Mouse (Mus musculus) right cerebral cortex, postnatal 25 days (tissue): Measurements from ENCODE around the gene Igf1r.

ENCODE experiments used
- DNase-seq: peaks from one replicate; pipeline ENCODE4 v3.0.0; 2022

Gene Igf1r

DNA sequence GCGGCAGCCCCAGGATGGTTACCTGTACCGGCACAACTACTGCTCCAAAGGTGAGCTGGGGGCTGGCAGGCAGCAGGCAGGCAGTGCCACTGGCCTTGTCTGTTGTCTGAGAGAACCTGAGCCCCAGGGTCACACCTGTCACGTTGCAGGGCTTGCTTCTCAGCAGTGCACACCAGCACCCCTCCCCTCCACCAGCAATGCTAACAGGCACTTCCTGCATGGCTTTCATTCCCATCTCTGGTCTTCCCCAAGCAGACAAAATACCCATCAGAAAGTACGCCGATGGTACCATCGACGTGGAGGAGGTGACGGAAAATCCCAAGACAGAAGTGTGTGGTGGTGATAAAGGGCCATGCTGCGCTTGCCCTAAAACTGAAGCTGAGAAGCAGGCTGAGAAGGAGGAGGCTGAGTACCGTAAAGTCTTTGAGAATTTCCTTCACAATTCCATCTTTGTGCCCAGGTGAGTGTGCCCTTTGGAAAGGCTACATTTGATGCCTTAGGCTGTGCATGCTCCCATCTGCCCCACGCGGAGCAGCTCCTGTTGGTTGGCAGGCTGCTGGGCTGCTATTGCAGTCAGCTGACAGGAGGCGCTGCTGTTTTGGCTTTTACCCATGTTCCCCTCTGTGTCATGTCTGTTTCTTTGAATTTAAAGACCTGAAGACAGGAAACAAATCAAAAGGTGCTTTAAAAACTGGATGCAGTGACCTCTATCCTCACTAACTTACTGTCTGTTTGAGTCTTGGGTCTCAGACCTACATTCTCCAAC, 237.2 kb downstream of the Igf1r start:
- no peak for DNase-seq

DNA sequence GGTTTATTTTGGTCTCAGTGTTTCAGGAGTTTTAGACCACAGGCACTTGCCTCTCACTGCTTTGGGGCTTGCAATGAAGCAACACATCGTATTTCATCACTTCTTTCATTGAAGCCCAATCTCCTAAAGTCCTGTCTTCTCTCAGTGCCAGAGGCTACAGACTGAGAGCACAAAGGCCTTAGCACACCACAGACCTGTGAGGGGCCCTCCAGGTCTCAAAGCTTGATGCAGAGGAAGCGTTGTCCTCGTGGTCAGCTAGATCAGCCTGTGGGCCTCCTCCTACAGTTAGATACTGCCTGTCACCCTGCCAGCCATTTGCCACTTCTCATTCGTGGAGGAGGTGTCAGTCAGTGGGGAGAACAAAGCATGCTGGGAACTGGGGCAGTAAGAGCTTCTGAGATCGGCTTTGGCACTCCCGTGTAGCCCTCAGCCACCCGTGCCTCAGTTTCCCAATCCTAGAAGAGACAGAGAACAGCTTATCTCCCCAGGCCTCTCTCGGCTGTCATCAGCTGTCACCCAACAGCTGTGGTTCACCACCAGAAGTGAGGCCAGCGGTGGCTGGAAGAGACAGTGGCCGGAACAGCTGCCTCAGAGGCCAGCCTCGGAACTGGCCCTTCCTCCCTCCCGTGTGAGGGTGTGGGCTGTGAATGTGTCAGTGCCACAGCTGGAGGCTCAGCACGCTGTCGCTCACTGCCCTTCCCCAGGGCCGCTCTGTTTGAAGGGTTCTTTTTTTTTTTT, 241.5 kb downstream of the Igf1r start:
- DNase-seq: no peak

DNA sequence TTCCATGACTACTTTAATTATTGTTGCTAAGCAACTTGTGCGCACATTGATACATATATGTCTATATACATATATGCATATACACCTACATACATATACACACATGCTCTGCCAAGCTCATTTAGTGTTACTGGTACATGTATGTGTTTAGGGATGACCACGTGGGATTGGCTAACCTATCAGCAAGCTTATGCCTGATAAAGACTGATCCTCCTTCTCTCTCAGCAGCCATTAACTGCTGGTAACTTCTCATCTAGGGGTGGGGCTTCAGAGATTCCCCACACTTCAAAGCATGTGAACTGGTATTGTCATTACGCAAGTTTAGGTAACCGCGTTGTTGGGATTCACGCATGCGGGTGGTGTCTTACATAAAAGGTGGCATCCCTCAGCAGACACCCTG, 247.0 kb downstream of the Igf1r start:
- DNase-seq: no peak

DNA sequence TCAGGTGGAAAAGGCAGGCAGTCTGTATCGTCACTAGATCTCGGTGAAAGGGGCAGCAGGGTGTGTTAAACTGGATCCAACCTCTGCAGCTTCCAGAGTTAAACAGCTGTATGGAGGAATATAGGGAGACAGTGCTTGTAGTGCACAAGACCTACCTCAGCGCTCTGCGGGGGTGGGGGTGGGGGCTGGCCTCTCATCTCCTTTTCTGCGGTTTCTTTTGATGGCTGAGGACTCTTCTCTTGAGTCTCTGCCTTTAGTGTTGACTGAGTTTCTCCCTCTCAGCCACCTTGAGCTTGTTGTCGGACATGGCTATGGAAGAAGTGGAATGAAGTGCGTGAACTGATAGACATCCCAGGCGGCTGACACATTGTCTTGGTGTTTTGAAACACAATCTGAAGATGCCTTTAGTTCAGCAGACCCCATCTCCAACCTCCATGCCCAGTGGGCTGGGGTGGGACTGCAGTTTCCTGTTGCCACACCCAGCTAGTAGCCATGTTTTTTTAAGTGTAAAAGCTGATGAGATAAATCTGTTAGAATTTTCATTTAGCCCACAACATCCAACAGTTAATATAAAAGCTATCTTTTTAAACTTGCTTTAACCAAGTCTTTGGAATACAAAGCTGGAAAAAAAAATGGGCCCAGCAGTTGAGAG, 253.3 kb downstream of the Igf1r start:
- DNase-seq: no peak

DNA sequence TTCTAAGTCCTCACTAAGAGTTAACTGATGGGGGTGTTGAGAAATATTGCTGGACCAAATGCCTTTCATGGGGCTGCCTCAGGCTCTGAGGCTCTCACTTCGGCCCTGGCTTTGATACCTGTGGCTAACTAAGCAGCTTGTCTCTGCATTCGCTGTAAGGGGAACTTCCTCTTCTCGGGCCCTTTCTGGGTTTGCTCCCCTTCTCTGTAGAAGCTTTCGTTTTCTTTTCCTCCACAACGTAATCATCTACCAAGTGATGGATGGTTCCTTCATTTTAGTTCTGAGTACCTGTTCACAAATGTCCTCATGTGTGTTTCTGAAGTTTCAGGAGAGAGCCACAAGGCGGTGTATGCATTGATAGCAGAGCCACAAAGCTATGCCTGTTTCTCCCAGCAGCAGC, 256.4 kb downstream of the Igf1r start:
- no peak for DNase-seq

DNA sequence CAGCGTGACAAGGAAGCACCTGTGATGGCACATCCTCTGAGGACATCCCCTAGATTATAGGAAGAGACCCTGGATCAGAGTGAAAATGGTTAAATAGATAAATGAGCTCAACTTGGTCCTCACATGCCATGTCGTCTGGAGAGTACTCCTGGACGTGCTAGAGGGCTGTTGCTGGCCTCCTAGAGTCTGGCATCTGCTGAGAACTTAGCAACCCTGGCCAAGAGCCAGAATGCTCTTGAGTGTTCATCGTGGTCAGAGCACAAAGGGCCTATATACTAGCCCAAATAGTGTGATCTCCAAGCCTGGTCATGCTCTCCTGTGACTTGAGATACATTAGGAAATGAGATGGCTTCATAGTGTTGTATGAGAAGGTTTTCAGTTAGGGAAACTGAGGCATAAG, 257.8 kb downstream of the Igf1r start:
- DNase-seq: no peak

DNA sequence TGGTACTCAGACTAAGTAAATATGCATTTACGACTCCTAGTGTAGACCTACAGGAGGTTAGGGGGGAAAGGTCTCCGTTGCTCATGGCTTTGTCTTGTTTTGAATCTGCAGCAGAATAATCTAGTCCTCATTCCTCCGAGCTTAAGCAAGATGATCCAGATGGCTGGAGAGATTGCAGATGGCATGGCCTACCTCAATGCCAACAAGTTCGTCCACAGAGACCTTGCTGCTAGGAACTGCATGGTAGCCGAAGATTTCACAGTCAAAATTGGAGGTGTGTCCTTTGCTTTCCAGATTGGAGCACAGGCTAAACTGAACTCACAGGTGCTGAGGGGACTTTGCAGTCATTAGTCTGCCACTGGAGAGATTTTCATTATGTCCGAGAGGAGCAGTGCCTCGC, 259.3 kb downstream of the Igf1r start:
- DNase-seq: no peak

DNA sequence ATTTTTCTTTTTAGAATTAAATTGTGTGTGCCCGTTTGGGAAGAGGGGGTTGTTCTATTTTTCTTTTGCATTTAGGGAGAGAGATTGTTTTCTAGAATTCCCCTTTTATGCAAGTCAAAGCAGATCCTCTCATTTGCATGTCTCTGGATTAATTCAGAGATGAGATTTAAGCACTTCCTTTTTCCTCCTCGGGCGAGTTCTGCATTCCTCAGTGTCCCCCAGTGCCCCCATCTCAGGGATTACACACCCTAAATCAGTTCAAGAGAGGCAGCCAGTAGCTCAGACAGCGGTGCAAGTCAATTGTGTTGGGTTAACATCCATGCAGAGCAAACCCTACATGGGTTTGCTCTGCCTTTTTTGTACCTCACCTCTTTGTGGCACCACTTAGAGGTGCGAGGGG, 261.2 kb downstream of the Igf1r start:
- DNase-seq: no peak

DNA sequence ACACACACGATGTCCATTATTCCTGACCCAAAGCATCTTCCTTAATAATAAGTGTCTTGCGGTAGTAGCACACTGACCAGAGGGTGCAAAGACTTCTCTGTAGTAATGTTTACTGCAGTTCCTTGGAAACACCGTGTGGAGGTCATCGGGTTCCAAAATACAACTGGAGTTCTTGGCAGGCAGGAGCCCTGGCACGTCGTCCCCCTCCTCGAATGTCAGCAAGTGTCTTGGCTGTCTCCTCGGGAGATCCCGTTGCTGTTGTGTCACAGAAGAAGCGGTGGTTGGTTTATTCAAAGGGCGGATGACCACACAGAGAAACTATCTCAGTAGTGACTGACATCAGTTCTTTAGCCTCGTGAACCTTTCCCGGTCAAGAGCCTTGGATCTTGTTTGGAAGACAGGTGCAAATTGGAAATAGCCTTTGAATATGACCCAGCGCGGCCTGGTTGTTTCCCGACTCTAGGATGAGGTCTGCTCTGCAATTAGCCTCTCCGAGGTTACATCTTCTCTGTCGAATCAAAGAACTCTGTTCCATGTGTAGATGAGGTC, 263.0 kb downstream of the Igf1r start:
- no peak for DNase-seq

DNA sequence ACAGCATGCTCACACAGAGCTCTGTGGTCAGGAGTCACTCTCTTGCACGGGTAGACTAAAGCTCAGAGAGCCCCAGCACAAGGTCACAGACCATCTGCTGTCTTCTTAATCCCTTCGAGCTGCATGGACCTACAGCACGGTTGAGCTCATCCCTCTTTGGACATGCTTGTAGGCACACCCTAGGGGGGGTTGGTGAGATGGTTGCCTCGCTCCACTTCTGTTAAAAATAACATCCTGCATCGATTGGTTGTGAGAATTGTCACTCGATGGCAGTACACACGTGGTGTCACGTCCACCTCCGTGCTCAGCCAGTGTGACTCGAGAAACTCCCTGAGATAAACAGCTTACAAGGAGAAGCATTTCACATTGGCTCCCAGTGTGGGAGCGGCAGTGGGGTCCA, 266.3 kb downstream of the Igf1r start:
- DNase-seq: no peak

DNA sequence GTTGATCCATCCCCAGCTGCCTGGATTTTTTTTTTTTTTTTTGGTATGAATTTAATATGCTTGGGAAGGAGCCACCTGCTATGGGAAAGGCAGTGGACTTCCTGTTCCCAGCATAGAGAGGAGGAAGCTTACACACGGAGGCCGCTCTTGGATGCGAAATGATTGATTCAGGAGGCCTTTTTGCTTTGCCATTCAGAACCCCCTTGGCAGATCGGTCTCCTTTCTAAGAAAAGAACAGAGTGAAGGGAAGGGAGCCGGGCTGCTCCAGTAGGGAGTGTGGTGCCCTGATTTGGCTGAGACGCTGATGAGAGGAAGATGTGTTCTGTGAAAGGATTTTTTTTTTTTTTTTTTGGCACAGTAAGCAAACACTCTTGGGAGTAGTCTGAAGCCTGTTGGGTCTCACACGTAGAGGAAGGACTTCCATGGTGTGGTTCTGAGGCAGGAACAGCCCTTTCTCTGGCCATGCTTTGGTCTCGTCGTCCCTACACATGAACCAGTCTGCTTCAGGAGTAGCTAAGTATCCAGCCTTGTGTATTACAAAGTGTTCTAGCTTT, 269.1 kb downstream of the Igf1r start:
- DNase-seq: peak; percentile 23

DNA sequence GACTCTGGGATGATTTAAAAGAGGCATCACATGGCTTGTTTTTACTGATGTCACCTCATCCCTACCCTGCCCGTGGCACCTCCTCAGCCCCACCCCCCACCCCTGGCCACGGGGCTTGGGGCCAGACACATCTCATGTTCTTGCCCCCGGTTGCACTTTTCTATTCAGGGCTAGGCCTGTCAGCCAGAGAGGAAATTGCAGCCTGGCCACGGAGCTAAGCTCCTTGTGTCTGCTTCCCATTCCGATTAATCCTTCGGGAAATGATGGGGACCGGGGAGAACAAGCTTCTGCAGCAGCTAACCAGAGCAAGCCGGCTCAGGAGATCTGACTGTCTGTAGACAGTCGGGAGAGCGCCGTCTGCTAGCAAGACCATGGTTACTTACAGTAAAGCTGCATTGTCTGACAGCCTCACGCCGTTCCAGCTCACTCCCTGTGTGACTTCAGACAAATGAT, 270.8 kb downstream of the Igf1r start:
- DNase-seq: no peak

DNA sequence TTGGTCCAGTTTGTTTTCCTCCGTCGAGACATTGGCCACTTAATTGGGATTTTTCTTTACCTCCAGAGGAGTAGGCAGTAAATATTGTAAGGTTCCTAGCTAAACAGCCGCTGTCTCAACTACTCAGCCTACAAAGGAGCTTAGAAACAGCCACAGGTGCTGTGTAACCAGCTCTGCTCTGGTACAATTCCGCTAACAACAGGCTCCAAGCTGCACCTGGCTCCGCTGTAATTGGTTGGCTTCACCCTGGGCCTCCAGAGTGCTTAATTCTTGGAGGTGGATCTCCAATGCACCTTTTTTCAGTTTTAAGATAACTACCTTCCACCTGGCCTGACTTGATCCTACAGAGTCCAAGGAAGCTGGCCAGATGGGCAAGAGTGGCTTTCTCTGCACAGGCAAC, 271.4 kb downstream of the Igf1r start:
- DNase-seq: no peak

DNA sequence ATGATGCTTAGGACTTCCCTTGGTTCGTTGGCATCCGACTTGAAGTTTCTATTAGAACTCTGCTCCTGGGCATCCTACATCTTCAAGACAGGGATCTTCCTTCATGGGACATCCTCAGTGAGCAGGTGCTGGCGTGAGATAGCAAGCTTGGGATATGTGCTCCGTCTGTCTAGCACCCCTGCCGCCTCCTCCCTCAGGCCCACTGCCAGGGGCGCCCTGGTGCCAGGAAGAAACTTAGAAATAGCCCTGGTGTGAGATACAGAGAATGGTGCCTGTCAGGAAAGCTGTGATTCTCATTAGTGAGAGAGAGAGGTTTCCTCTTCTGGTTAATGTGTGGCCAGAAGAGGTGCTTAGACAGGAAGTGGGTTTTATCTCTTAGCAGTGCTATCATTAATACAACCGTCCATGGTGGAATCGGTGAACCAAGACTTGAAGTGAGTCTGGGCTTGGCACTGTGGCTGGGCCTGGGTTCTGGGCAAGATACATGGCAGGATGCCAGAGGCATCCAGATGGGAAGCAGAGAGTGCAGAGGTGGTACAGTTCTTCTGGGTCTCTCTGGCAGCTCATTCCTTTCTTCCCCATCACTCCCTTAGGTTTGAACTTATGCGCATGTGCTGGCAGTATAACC, 272.9 kb downstream of the Igf1r start:
- no peak for DNase-seq

DNA sequence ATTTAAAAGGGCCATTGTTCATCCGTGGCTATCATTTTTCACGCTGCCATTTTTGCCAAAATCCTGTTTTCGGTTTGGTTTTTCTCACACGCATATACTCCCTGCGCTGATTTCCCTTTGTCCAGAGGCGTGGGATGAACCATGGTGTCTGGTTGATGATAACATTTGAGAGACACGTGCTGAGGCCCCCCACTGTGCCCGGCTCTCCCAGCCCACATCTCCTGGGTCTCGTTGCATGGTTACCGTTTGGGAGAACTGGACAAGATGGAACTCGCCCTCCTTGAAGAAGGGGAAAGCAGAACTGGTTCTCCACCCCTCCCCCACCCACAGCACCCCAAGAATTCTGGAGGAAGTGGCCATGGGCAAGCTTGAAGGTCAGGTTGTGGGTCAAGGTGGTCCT, 274.4 kb downstream of the Igf1r start:
- DNase-seq: no peak

DNA sequence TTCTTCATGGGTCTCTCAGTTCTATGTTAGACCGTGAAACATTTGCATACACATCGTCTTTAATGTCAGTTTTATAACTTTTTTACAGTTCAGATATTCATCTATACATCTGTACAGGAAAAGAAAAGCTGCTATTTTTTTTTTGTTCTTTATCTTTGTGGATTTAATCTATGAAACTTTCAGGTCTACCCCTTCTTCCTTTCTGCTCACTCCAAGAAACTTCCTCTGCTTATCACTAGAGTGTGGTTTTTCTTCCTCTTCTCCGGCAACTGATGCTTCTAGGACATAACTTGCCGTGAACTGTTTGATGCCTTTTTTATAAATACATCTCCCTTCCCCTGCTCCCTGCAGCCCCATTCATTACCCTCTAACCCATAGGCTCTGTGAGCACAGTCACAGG, 275.0 kb downstream of the Igf1r start:
- DNase-seq: no peak

DNA sequence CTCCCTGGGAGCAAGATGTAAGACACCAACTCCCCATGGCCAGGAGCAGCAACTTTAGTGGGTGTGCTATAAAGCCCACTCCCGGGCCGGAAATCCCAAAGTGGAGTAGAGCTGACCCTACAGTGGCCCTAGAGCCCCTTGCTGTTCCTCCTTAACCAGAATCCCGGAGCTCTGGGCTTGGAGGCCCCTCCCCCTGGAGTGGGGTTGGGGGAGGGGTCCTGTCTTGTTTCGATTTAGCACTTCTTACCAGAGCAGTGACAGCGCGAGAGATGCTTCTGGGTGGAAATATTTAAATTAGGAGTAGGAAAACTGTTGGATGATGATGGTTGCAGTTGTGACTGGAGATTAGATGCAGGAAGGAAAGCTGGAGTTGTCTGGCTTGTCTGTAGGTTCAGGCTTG, 275.9 kb downstream of the Igf1r start:
- DNase-seq: no peak

DNA sequence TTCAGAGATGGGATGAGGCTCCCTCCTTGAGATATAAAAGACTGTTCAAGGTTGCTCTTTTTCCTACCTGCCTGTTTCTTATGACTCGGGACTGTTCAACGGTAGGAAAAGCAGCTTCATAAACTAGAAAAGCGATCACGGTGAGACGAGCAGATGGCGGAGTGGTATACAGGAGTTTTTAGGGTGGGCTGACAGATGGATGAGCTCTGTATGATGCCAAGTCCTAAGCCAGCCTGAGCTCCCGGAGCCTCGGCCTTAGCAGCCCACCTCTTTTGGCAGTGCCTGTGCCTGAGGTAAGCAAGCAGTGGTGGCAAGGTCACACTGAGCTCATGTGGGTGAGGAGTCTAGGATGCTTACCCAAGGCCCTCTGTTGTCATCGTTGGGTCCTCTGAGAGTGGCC, 278.2 kb downstream of the Igf1r start:
- DNase-seq: no peak

DNA sequence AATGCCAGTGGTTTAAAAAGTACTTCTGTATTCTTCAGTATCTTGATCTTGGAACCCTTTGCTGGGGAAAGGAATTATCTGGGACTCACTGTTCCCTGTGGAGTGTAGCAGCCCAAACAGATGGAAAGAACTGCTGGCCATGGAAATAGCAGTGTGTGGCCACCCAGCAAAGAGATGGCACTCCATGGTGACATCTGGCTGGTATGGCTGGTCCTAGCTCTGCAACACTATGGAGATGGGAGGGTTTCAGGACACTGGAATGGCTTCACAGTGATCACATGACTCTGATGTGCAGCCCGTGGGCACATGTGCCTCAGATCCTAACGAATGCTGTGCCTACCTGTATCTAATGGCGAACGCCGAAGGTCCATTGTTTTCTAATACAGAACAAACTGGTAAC, 279.9 kb downstream of the Igf1r start:
- DNase-seq: no peak

DNA sequence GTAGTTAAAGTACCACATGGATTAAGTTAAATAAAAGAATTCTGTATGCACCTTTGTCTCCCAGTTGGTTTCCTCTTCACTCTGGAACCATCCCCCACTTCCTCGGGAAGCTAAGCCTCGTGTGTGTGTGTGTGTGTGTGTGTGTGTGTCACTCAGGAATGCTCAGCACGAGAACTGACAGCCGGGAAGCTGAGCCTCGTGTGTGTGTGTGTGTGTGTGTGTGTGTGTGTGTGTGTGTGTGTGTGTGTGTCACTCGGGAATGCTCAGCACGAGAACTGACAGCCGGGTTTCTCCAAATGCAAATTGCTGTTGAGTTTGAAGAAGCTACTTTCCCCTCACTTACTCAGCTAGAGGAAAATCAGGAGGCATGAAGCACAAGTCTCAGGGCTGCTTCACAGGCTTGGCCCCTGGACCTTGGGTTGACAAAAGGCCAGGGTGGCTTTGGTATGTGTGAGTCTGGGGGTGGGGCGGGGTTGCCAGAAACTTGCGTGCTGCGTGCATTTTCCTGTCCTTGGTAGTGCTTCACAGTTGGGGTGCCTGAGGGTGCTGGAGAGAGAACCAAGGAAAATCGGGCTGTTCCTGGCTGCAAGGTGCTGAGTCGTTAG, 281.1 kb downstream of the Igf1r start:
- DNase-seq: no peak

DNA sequence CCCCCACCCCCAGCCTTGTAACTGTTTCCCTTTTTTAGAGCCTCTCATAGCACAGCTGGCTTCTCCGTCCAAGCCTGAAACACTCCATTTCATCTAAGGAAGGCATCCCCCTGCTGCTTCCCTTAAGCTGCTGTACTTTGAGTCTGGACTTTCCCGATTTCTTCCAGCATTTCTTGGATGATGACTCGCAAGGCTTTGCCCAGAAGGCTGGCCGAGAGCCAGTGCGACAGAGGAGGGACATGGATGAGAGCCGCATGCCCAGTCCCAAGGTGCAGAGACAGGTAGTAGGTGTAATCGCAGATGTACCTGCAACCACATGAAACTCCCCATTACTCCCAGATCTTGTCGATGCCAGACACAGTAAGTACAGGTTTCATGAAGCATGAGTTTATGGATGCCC, 284.2 kb downstream of the Igf1r start:
- DNase-seq: no peak

DNA sequence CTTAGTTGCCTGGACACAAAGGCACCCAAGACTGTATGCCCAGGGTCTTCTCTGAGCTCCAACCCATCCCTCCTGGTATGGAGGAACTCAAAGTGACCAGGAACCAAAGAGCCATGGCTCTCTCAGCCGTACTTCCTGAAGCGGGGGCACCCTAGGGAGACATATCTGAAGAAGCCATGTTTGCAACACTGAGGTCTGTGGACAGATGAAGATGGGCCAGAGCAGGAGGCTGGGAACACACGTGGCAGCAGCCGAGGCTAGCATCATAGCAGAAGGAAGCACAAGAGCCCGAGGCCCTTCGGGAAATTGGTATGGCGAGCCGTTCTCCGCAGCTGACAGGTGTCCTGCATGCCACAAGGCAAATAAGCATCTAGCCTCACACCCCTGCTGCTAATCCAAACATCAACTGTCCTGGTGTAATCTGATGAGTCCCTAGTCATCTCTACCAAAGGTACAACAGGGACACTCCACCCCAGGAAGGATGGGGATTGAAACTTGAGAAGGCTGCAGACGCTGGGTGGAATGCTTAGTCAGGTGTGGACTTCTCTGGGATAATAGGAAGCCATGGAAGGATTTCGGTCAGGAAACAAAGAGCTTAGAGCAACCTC, 286.7 kb downstream of the Igf1r start:
- DNase-seq: no peak
